Mouse (Mus musculus) megakaryocyte, adult 5-6 weeks (primary cell): ENCODE results near the gene Arhgef16. TPM values are rescaled to one million over a fixed set of nuclear protein-coding genes. Genes with fewer than 3 reads are reported as not detected.

Source experiments
- ATAC-seq: 2 replicates; pipeline ENCODE4 v1.8.0; 2016; ENCODE audit warnings: mild to moderate bottlenecking, inconsistent platforms; ENCODE audit not compliant: poor library complexity, severe bottlenecking
- total RNA-seq, 2 experiments: library from RNA; stranded (forward) in 1 of 2; stranded (reverse) in 1 of 2; fragments of 153-499, 151-499 nt in 1 of 2; fragments of 221-1000, 200-1000 nt in 1 of 2; gene quantifications; 2 replicates each; pipeline versions ENCODE4 v1.2.3 to v1.2.4; 2015 to 2017

Gene Arhgef16
- total RNA-seq, 2 experiments from 2014 or later, result not detected

DNA sequence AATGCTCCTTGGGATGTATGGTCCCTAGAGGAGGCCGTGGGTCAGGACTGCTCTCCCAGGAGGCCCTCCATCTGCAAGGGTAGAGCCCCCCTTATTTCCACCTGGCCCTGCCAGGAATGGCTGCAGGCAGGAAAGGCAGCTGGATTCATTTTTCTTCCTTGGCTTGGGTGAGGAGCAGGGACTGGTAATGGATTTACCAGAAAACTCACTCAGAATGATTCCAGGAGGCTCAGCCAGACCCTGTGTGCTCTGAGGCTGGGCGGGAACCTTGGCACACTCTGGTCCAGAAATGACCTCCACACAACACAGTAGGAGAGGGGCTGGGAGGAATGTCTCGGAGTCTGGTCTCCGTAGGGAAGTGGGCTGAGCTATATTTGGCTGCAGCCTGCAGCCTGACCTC lies 69.2 kb downstream of the Arhgef16 start:
- ATAC-seq, result no peak

DNA sequence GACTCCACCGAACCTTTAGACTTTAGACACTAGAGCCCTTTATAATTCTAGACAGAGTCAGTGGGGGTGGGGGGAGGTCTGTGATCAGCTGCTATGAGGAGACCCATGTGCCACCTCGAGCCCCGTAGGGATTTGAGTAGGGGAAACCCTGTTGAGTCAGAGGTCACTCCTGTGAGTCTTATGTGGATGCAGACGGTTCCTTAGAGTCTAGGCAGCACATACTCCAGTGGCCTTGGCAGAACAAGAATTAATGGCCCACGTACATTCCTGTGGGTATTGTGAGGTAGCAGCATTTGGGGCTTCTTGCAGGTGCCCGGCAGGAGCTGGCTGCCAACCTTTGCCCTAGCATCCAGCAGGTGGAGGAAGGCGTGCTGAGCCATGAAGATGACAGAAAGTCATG lies 70.1 kb downstream of the Arhgef16 start:
- ATAC-seq, result no peak

DNA sequence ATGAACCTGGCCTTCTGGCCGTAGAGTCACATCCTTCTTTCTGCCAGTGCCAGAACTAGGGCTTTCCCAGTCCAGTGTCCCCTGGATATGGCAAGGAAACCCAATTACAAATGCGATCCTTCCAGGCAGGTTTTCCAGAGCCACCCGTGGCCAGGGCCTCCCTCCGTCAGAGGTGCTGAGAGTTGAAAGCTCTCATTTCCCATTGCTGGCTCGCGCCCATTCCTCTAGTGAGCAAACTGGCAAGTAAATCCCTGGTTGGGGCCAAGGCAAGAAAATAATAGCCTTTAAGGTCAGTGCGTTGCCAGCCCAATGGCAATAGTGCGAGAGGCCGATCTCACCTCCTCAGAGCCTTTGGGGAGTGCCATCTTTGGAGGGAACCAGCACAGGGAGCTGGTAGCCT lies 71.9 kb downstream of the Arhgef16 start:
- no peak for ATAC-seq

Other genes with a start within 250 kb of the Arhgef16 start
- not detected in 2 replicates for gene Trp73, start 161.5 kb downstream of the Arhgef16 start, total RNA-seq (2015)
- gene Trp73, start 161.5 kb downstream of the Arhgef16 start, total RNA-seq (2017), result not detected in 2 replicates
- gene Wrap73, start 159.3 kb downstream of the Arhgef16 start, total RNA-seq (2015), result 9.6 and 9.8 TPM in 2 replicates
- gene Wrap73, start 159.3 kb downstream of the Arhgef16 start, total RNA-seq (2017), result 3.6 and 5.3 TPM in 2 replicates
- 75.5 and 90.9 TPM in 2 replicates for gene Tprgl, start 141.0 kb downstream of the Arhgef16 start, total RNA-seq (2015)
- 52.4 and 57.3 TPM in 2 replicates for gene Tprgl, start 141.0 kb downstream of the Arhgef16 start, total RNA-seq (2017)
- gene Megf6, start 130.9 kb downstream of the Arhgef16 start, total RNA-seq (2015), result not detected in 2 replicates
- gene Megf6, start 130.9 kb downstream of the Arhgef16 start, total RNA-seq (2017), result 0.04 TPM in 1 of 2 replicates, not detected in the other
- gene B230104I21Rik, start 34.5 kb upstream of the Arhgef16 start, total RNA-seq (2015), result not detected in 2 replicates
- not detected in 2 replicates for gene B230104I21Rik, start 34.5 kb upstream of the Arhgef16 start, total RNA-seq (2017)